Mouse (Mus musculus) heart, embryonic 13.5 days (tissue): ENCODE data around the gene Abhd12. TPM values are rescaled to one million over a fixed set of nuclear protein-coding genes. Genes with fewer than 3 reads are reported as not detected.
"Not testable (repeated sequence)": the region's sequence is repeated elsewhere in the genome, so short reads cannot be mapped to it uniquely, and the experiment has no call there.

ENCODE experiments used
- ATAC-seq: fragments of 200-750 bp; cut with Nextera tagmentation; 2 replicates; pipeline ENCODE4 v1.8.0; 2017; ENCODE audit warnings: moderate TSS enrichment; ENCODE audit not compliant: insufficient number of reproducible peaks, low FRiP score, low TSS enrichment; ENCODE audit errors: extremely low read depth
- H3K27ac ChIP-seq: fragments of 300-500 bp; sonication (generic); replicated peaks from 2 replicates; pipeline ENCODE4 v1.5.1; 2015; ENCODE audit warnings: moderate library complexity, mild to moderate bottlenecking, inconsistent platforms
- H3K27me3 ChIP-seq: fragments of 300-500 bp; sonication (generic); replicated peaks from 2 replicates; pipeline ENCODE4 v1.6.1; 2015; ENCODE audit warnings: mild to moderate bottlenecking, inconsistent platforms
- H3K36me3 ChIP-seq: fragments of 300-500 bp; sonication (generic); 2 replicates; pipeline ENCODE4 v1.6.1; 2015; ENCODE audit warnings: mild to moderate bottlenecking, inconsistent platforms
- H3K4me1 ChIP-seq: fragments of 300-500 bp; sonication (generic); 2 replicates; pipeline ENCODE4 v1.6.1; 2015; ENCODE audit warnings: inconsistent platforms
- H3K4me2 ChIP-seq: fragments of 300-500 bp; sonication (generic); 2 replicates; pipeline ENCODE4 v1.6.1; 2015; ENCODE audit warnings: inconsistent platforms, mild to moderate bottlenecking, moderate library complexity
- H3K4me3 ChIP-seq: fragments of 300-500 bp; sonication (generic); 2 replicates; pipeline ENCODE4 v1.5.1; 2015; ENCODE audit warnings: moderate library complexity, mild to moderate bottlenecking, inconsistent platforms
- H3K9ac ChIP-seq: fragments of 300-500 bp; sonication (generic); 2 replicates; pipeline ENCODE4 v1.6.1; 2015; ENCODE audit warnings: inconsistent platforms, mild to moderate bottlenecking, moderate library complexity
- H3K9me3 ChIP-seq: fragments of 300-500 bp; sonication (generic); 2 replicates; pipeline ENCODE4 v1.6.1; 2016; ENCODE audit warnings: inconsistent platforms
- WGBS: fragments of 180-500 bp; shearing (Covaris S2); methylation state at CpG from one replicate; pipeline ENCODE4 v1.1.7; 2015; ENCODE audit warnings: mixed read lengths; 5-methylcytosine and 5-hydroxymethylcytosine counted together
- polyA plus RNA-seq: library from polyadenylated mRNA; unstranded; fragments of >200 nt; fragmentation: Nextera tagmentation; extraction: Ambion mirVana; gene quantifications from 2 replicates; pipeline ENCODE4 v1.2.1, GENCODE M21; 2015

The Abhd12 gene
- polyA plus RNA-seq, 1 experiment from 2014 or later, result 42.3 TPM

DNA sequence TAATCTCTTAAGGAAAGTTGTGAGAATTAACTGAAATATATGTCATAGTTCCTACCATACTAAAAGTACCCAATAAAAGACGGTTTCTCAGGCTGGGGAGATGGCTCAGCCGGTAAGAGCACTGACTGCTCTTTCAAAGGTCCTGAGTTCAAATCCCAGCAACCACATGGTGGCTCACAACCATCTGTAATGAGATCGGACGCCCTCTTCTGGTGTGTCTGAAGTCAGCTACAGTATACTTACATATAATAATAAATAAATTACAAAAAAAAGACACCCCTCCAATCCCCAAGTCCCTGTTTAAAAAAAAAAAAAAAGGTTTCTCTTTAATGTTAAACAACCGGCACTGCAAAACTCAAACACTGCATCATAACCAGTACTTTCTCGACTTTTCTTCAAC lies 4.3 kb upstream of the Abhd12 start:
- WGBS, result 43% methylated on average over 6 of the region's 6 CpGs
- H3K27ac ChIP-seq, result not testable (repeated sequence)

DNA sequence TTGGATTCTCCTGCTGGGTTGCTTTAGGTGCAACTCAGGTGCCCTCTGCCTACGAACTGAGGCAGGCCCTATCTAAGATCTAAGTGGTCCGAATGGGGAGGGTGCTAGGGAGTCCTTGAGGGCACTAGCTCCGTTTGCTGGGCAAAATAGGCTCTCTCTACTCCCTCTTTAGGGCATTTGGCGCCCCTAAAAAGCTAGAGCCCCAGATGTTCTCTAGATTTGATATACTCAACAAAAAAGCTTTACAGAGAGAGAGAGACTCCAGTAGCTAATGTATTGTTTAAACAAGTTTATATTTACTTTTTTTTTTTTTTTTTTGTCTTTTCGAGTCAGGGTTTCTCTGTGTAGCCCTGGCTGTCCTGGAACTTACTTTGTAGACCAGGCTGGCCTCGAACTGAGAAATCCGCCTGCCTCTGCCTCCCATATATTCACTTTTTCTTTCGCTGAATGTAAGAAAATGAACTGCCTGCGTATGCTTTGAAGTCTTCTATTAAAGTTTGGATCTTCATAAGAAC lies 452 bp upstream of the Abhd12 start, which contains the start of gene Gins1:
Gene Gins1, plus strand, starts transcription at position 465 of the 515 bp plus-strand sequence.
- ATAC-seq, result no peak; the same call in 1 of the 2 replicates
- 37% methylated on average over 9 of the region's 9 CpGs for WGBS
- peak within 1 kb of the TSS; percentile 95 for H3K4me3 ChIP-seq

More for the DNA sequence above, 4.3 kb upstream of the Abhd12 start:
- not testable (repeated sequence) for H3K27me3 ChIP-seq, ATAC-seq, H3K36me3 ChIP-seq, H3K9me3 ChIP-seq, H3K4me1 ChIP-seq
- Histone ChIP-seq H3K9ac (peak overlapping the region; percentile 76), H3K4me2 (peak overlapping the region; percentile 80), H3K4me3 (peak overlapping the region; percentile 69)

DNA sequence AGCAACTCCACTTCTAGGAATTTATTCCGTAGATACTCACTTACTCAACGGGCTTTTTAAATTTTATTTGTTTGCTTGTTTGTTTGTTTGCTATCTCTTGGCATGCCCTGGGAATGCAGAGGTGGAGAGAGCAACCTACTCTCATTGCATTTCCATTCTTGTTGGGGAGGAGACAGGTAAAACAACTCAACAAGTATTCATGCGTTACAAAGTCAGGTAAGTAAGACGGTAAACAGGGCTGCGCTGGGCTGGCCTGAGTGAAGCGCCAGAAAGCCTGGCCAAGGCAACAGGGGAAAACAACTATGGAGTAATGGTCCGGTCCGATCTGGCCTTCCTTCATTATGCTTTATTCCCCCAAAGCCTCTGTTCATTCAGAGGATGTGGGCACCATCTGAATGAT lies 2.2 kb downstream of the Abhd12 start:
- Histone ChIP-seq H3K36me3 (no peaks in the 10 kb centered on the region; the same call in 1 of the 2 replicates), H3K9me3 (no peaks in the 10 kb centered on the region), H3K4me2 (no peak overlapping the region), H3K4me3 (no peak overlapping the region), H3K27me3 (no peaks in the 10 kb centered on the region), H3K4me1 (peaks cover 30% of the 10 kb centered on the region), H3K9ac (no peak overlapping the region), H3K27ac (no peak overlapping the region)
- no peak for ATAC-seq
- WGBS, result 88% methylated on average over 8 of the region's 8 CpGs

More for the DNA sequence above, 452 bp upstream of the Abhd12 start, which contains the start of gene Gins1:
- H3K4me2 ChIP-seq, result peak within 1 kb of the TSS; percentile 96
- H3K9me3 ChIP-seq, result no peaks in the 10 kb centered on the region
- H3K27ac ChIP-seq, result peak within 1 kb of the TSS; percentile 92
- H3K27me3 ChIP-seq, result no peaks in the 10 kb centered on the region
- H3K36me3 ChIP-seq, result no peaks in the 10 kb centered on the region; the same call in 1 of the 2 replicates
- peak within 1 kb of the TSS; percentile 92 for H3K9ac ChIP-seq
- peaks cover 25% of the 10 kb centered on the region for H3K4me1 ChIP-seq

DNA sequence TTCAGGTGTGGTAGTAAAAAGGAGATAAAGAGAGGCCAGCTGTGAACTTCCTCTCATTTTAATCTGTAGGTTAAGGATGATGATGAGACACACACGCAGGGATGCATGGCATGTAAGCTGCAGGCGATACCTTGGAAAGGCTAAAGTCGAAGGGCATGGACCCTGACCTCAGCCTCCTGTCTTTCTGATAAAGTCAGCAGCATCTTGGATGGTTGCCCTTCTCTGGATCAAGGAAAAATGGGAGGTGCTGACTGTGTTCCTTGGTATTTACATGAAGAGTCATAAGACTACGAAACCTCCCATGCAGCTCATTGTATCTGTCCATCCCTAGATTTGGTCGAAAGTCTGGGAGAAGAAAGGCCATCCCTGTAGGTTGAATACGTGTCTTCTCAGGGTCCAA lies 4.2 kb downstream of the Abhd12 start:
- no peak overlapping the region for H3K9ac ChIP-seq
- no peak overlapping the region for H3K4me2 ChIP-seq
- H3K4me3 ChIP-seq, result no peak overlapping the region
- H3K4me1 ChIP-seq, result peaks cover 30% of the 10 kb centered on the region
- 72% methylated on average over 6 of the region's 6 CpGs for WGBS
- H3K27ac ChIP-seq, result no peak overlapping the region
- no peaks in the 10 kb centered on the region for H3K9me3 ChIP-seq
- no peaks in the 10 kb centered on the region; the same call in 1 of the 2 replicates for H3K36me3 ChIP-seq
- H3K27me3 ChIP-seq, result no peaks in the 10 kb centered on the region
- ATAC-seq, result no peak

DNA sequence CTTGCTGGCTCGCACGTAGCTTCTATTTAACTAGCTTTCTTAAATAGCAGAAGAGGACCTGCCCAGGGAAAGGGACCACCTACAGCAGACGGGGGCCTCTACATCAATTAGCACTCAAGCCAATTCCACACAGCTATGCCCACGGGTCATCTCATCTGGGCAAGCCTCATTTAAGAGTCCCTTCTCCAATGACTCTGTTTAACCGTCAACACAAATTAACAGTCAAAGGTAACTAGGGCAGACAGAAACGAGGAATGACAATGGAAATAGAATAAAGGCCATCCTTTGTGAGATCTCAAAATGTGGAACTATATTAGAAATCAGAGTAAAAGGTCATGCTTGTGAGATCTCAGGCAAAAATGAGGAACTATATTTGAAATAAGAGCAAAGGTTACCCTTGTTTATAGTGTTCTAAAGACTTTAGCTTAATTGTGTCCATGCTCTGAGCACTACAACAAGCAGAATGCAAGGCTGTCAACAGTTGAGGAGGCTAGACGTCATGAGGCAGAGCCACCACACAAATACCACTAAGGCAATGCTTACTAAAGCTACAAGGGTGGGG lies 8.8 kb downstream of the Abhd12 start:
- no peaks in the 10 kb centered on the region; the same call in 1 of the 2 replicates for H3K36me3 ChIP-seq
- H3K27me3 ChIP-seq, result no peaks in the 10 kb centered on the region
- H3K4me2 ChIP-seq, result no peak overlapping the region
- ATAC-seq, result no peak
- peaks cover 8% of the 10 kb centered on the region for H3K4me1 ChIP-seq
- no peaks in the 10 kb centered on the region for H3K9me3 ChIP-seq
- H3K9ac ChIP-seq, result no peak overlapping the region
- 80% methylated on average over 7 of the region's 7 CpGs for WGBS
- no peak overlapping the region for H3K4me3 ChIP-seq
- H3K27ac ChIP-seq, result no peak overlapping the region

DNA sequence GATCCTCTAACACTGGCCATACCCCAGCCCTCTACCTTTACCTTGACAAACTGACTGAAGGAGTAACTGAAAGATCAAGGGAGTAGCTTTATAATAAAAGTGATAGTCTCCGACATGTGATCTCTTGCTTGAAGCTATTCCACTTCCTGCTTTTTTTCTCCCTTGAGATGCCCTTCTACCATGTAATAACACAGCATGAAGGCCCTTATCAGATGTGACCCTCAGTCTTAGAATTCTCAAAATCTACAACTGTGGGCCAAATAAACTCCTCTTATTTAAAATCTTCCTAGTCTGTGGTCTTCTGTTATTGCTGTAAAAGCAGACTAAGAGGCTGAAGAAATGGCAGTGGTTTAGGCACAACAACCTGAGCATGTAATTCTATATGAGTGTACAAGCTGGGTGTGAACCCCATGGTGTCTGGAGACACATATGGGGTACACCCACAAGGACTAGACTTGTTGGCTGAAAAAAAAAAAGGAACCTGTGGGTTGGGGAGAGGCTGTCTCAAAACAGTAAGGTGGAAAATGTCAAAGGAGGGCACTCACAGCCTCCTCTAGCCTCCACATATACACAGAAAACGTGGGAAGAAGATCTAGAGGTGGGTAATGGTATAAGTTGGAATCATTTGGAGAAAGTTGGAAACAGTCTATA lies 9.8 kb downstream of the Abhd12 start:
- Histone ChIP-seq H3K36me3 (no peaks in the 10 kb centered on the region), H3K4me3 (no peak overlapping the region), H3K9me3 (no peaks in the 10 kb centered on the region), H3K4me2 (no peak overlapping the region), H3K27me3 (no peaks in the 10 kb centered on the region), H3K9ac (no peak overlapping the region), H3K4me1 (peaks cover 5% of the 10 kb centered on the region), H3K27ac (no peak overlapping the region)
- no peak for ATAC-seq
- 79% methylated on average over 2 of the region's 2 CpGs for WGBS

DNA sequence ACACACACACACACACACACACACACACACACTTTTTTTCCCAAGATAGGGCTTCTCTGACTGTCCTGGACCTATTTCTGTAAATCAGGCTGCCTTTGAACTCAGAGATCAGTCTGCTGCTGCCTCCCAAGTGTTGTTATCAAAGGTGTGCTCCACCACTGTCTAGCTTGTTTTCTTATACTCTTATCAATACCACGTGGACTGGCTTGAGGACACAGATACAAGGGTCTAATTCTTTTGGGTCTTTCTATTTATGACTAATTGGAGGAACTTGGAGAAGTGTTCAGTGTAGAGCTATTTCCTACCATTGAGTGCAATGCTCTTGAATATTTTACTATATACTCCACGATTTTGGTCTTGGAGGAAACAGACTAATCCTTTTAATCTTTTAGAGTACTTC lies 17.2 kb downstream of the Abhd12 start:
- Histone ChIP-seq H3K4me1 (peaks cover 27% of the 10 kb centered on the region), H3K4me2 (no peak overlapping the region), H3K4me3 (no peak overlapping the region), H3K27me3 (no peaks in the 10 kb centered on the region), H3K36me3 (no peaks in the 10 kb centered on the region), H3K9me3 (no peaks in the 10 kb centered on the region), H3K9ac (no peak overlapping the region), H3K27ac (no peak overlapping the region)
- ATAC-seq, result no peak
- 40% methylated on average over 2 of the region's 2 CpGs for WGBS

DNA sequence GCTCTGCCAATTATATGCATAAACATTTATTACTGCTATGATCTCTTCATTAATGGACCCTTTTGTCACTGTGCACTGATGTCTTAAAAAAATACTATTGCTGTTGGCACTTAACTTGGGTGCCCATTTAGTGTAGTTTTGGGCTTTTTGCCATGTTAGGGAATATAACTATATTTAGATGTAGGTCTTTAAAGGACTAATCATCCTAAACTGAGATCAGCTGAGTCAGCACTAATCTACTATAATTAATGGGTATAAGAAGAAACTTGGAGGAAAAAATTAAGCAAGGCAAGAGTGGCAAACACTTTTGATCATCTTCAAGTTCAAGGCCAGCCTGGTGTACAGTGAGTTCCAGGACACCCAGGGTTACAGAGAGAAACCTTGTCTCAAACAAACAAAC lies 18.2 kb downstream of the Abhd12 start:
- Histone ChIP-seq H3K9me3 (no peaks in the 10 kb centered on the region), H3K27me3 (no peaks in the 10 kb centered on the region), H3K9ac (no peak overlapping the region), H3K4me2 (no peak overlapping the region), H3K4me3 (no peak overlapping the region), H3K27ac (no peak overlapping the region), H3K36me3 (no peaks in the 10 kb centered on the region), H3K4me1 (peaks cover 27% of the 10 kb centered on the region)
- no peak for ATAC-seq

DNA sequence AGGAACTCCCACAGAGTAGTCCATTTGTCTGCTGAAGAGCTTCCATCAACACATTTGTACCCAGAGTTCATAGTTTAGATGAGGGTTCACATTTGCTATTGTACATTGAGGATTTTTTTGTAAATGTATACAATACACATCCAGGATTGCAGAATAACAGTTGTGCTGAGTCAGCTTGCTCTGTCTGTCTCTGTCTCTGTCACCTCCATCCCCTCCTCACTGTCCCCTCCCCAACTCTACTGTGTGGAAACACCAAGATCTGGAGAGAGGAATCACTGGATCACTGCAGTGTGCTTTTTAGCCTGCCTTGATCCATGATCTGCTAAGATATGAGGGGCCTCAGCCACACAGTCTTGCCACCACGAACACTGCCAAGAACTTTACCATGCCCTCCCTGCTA lies 18.7 kb downstream of the Abhd12 start:
- 62% methylated on average over 1 of the region's 1 CpGs for WGBS
- no peak for ATAC-seq
- Histone ChIP-seq H3K9ac (no peak overlapping the region), H3K4me1 (peaks cover 27% of the 10 kb centered on the region), H3K27ac (no peak overlapping the region), H3K27me3 (no peaks in the 10 kb centered on the region), H3K9me3 (no peaks in the 10 kb centered on the region), H3K4me2 (no peak overlapping the region), H3K36me3 (no peaks in the 10 kb centered on the region), H3K4me3 (no peak overlapping the region)

DNA sequence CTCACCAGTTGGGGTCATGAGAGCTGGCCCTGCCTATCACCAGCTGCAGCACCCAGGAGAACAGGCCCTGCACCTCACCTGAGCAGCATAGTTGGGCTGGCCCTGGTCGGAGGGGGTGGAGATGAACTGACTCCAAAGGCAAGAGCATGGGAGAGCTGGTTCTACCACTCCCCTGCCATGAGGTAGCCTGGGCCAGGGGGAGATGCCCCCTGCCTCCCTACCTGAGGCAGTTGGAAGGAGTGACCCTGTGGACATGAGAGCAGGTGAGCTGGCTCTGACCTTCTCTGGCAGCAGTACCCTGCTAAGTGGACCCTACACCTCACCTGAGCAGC lies 19.8 kb downstream of the Abhd12 start:
- H3K4me3 ChIP-seq, result no peak overlapping the region
- H3K9me3 ChIP-seq, result no peaks in the 10 kb centered on the region
- peaks cover 27% of the 10 kb centered on the region for H3K4me1 ChIP-seq
- H3K36me3 ChIP-seq, result no peaks in the 10 kb centered on the region
- no peak overlapping the region for H3K9ac ChIP-seq
- no peak overlapping the region for H3K4me2 ChIP-seq
- H3K27me3 ChIP-seq, result no peaks in the 10 kb centered on the region
- H3K27ac ChIP-seq, result no peak overlapping the region
- WGBS, result 88% methylated on average over 1 of the region's 1 CpGs
- no peak for ATAC-seq

DNA sequence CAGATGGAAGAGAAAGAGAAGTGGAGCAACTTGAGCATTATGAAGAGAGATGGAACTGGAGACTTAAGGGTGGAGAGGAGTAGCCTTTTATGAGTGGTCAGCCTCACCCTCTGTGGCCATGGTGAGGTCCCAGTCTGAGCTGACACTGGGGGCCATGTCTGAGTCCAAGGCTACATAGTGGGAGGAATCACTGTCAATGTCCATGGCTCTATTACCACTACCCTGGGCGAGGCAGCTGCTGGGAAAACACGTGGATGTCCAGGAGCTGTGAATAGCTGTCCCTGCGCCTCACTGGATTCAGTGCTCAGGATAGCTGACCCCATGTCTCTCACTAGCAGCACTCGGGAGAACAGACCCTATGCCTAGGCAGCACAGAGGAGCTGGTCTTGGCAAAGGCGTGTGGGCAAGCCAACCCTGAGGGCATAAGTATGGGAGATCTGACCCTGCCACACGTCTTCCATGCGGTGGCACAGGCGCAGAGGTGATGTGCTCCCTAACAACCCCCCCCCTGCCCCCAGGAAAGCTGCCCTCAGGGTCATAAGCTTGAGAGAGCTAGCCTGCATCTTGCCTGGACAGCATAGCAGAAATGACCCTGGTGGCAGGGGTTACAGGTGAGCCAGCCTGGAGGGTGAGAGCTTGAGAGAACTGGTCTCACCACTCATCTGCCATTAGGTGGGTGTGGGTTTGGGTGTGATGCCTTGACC lies 20.3 kb downstream of the Abhd12 start:
- no peak overlapping the region for H3K4me2 ChIP-seq
- 85% methylated on average over 8 of the region's 8 CpGs for WGBS
- no peak overlapping the region for H3K4me3 ChIP-seq
- no peak overlapping the region for H3K27ac ChIP-seq
- no peaks in the 10 kb centered on the region for H3K27me3 ChIP-seq
- H3K36me3 ChIP-seq, result no peaks in the 10 kb centered on the region
- ATAC-seq, result no peak
- H3K9ac ChIP-seq, result no peak overlapping the region
- H3K4me1 ChIP-seq, result peaks cover 27% of the 10 kb centered on the region
- no peaks in the 10 kb centered on the region for H3K9me3 ChIP-seq
